Mouse (Mus musculus) gastrocnemius, adult 18-20 months (tissue): ENCODE measurements around the gene Myadml2. TPM values are rescaled to one million over a fixed set of nuclear protein-coding genes. Genes with fewer than 3 reads are reported as not detected.

Source experiments
- DNase-seq: peaks from one replicate; pipeline ENCODE4 v3.0.0; 2021; ENCODE audit warnings: low spot score
- total RNA-seq, 2 experiments: library from RNA; stranded (reverse); gene quantifications; 2 replicates each; pipeline ENCODE4 v1.2.3; 2021

Gene Myadml2
- total RNA-seq, 2 experiments from 2014 or later, result 124 to 137 TPM

DNA sequence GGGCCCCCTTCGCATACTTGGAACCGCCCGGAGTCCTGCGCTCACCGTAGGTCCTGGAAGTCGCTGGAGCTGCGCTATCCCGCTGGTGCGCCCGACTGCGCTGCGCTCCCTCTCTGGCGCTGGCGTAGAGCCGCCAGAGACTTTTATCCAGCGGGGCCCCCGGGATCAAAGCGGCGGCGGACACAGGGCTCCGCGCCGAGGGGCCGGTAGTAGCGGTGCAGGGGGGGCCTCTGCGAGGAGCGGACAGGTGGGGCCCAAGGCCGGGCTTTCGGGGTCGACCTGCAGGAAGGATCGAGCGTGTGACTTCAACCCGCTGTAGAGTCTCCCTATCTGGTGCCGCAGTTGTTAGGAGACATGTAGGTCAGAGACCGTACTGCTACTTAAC lies 13.1 kb upstream of the Myadml2 start, which contains the start of gene Notum:
Gene Notum (minus strand): TSS at position 100 of the 385 bp plus-strand sequence.
- no peak for DNase-seq

- DNase-seq, result no peak
These were observed 12.5 kb upstream of the Myadml2 start for GRCm38 (mm10) chr11:120660301-120661075.

GRCm38 (mm10) chr11:120659509-120660300 lies 11.7 kb upstream of the Myadml2 start:
- no peak for DNase-seq

GRCm38 (mm10) chr11:120658876-120659410 lies 11.0 kb upstream of the Myadml2 start:
- peak; percentile 81 for DNase-seq

DNA sequence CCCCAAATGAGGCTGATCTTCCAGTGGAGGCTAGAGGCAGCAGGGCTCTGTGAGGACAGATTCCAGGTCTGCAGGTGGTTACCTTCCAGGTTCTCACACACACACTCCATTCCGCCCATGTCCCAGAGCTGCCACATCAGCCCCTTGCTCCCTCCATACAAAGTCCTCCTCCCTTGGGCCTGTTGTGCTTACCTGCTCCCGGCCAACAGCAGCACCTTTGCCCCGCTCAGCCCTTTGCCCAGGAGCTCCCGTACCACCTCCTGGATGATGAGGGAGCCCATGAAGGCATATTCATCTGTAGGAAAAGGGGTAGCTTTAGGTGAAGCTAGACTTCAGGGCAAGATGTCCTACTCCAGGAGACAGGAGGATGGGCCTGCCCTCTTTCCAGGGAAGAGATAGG lies 9.3 kb upstream of the Myadml2 start:
- no peak for DNase-seq

DNA sequence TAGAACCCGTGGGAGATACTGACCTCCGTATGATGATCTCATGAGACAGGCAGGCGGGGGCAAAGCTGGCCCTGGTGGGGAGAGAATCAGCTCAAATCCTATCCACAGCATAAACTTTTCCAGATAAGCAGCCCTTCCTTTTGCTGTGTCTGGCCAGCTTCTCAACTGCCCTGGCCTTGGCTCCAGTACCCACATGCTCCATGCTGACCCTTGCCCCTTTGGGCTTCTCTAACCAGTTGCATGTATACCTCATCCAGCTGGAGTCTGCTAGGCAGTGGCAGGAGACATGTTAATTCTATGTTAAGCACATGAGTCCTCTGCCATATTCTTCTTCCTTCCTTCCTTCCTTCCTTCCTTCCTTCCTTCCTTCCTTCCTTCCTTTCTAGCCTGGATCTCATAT lies 6.8 kb upstream of the Myadml2 start:
- no peak for DNase-seq

DNA sequence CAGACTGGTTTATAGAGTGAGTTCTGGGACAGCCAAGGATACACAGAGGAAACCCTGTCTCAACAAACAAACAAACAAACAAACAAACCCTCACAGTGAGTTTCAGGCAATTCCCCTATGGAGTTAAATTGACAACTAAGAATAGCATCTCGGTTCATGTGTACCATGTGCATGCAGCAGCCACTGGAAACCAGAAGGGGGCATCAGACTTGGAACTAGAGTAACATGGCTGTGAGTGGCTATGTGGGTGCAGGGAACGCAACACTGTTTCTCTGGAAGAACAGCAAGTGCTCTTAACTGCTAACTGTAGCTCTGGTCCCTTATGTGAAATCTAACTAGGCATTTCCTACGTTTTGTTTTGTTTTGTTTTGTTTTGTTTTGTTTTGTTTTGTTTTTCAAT lies 3.9 kb upstream of the Myadml2 start:
- DNase-seq, result no peak

DNA sequence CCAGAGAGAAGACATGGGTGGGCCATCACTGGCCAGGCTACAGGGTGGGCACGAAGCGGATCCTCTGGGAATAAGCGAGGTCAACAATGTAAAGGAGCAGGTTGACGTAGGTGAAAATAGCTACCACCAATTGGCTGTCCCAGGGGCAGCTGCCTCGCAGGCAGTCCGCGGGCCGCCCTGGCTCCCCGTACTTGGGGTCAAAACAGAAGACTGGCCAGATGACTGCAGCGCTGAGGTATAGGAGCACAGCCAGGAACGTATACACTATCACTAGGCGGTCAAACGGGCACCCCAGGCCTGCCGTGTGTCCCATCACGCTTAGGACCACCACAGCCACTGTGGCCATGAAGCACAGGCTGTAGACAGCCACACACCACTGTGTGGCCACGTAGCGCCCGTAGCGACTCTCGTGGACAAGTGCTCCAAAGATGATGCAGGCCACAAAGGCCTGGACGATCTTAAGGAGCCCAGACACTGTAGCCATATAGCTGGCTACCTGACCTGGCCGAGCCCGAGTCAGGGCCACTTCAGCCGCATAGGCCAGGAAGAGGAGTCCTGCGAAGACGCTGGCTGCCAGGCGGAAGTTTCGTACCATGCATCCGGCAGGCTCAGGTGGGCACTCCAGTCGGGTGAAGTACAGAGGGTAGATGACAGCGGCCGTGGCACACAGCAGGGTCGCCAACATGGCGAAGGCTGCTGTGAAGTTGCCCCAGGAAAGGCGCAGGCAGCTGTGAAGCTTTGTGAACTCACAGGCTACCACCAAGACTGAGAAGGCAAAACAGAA lies 719 bp downstream of the Myadml2 start:
- DNase-seq, result no peak

DNA sequence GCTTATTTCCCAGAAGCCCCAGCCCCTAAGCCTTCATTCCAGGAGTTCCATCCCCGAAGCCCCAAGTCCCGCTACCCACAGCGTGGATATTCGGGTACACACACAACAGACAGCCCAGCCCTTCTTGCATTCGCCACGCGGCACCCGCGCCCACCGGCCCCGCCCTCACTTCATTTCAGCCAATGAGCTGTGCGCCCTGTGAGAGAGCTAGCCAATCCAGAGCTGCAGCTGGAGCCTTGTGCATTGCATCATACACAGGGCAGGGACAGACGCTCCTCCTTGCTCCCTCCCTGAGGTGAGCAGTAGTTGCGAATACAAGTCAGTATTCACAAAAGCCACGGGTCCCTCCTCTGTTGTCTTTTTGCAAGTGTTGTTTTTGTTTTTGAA lies 4.4 kb downstream of the Myadml2 start, which contains the start of gene Pycr1:
Gene Pycr1 (minus strand): TSS at position 169 of the 387 bp plus-strand sequence.
- DNase-seq, result peak; percentile 96

GRCm38 (mm10) chr11:120642939-120643600 lies 4.9 kb downstream of the Myadml2 start:
- no peak for DNase-seq

GRCm38 (mm10) chr11:120641869-120642268 lies 6.1 kb downstream of the Myadml2 start:
- no peak for DNase-seq

DNA sequence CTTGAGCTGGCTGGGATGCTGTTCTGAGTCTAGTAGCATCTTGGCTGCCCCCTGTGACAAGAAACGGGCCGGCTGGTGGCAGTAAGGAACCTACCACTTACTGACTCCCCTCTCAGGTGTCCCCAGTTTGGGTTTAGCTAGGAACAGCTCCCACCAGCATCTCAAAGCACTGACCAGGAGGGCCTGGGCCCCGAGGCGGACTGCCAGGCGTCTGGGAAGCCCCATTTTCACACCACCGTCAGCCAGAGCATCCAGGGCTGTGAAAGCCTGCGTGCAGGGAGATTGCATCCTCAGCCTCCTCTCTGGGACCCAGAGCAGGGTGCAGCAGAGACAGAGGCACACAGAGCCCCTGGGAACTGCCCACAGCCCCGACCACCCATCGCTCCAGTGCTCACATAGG lies 6.7 kb downstream of the Myadml2 start:
- no peak for DNase-seq

DNA sequence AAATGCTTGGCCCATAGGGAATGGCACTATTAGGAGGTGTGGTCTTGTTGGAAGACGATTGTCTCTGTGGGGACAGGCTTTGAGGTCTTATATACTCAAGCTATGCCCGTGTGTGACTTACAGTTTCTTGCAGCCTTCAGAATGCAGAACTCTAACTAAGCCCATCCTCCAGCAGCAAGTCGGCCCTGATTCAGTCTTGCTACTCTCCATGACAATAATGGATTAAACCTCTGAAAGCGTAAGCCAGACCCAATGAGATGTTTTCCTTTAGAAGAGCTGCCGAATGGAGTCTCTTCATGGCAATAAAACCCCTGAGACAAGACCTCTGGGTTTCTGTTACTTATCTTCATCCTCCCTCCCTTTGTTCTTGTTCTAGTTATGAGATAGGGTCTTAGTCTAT lies 13.1 kb downstream of the Myadml2 start:
- DNase-seq, result no peak

DNA sequence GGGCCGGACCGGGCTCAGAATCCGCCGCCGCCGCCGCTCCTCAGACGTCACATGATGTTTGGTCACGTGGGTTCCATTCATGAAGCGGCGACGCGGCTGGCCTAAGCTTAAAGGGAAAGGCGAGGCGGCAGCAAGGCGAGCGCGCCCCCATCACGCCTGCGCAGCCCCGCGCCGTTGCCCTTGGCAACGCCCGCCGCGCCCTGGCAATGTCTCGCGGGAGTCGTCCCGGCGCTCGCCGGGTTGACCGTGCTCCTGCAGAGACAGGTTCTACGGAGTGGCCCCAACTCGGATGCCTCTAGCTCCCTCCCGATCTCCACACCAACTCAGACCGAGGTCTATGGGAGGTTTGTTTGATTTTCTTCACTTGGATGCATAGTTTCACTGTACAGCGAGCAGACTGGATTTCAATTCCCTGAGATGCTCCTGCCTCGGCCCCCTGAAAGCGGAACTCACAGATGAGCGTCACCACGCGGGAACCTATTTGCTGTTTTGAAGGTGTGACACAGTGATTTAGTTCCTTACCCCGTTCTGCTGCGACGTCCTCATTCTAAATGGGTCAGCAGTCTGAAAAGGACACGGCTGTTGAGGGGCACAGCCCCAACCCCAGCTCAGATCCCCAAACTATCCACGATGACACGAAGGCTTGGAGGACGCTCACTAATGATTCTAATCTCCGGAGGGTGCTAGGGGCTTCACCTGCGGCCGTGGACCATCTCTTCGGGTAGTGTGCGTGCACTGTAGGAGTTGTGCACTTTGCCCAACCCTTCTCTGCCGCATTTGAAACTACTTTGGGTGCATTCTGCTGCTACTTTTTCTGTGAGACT lies 14.2 kb downstream of the Myadml2 start, which contains the start of gene Mafg:
Gene Mafg (minus strand): TSS at position 81 of the 824 bp plus-strand sequence.
- DNase-seq, result peak; percentile 92

DNA sequence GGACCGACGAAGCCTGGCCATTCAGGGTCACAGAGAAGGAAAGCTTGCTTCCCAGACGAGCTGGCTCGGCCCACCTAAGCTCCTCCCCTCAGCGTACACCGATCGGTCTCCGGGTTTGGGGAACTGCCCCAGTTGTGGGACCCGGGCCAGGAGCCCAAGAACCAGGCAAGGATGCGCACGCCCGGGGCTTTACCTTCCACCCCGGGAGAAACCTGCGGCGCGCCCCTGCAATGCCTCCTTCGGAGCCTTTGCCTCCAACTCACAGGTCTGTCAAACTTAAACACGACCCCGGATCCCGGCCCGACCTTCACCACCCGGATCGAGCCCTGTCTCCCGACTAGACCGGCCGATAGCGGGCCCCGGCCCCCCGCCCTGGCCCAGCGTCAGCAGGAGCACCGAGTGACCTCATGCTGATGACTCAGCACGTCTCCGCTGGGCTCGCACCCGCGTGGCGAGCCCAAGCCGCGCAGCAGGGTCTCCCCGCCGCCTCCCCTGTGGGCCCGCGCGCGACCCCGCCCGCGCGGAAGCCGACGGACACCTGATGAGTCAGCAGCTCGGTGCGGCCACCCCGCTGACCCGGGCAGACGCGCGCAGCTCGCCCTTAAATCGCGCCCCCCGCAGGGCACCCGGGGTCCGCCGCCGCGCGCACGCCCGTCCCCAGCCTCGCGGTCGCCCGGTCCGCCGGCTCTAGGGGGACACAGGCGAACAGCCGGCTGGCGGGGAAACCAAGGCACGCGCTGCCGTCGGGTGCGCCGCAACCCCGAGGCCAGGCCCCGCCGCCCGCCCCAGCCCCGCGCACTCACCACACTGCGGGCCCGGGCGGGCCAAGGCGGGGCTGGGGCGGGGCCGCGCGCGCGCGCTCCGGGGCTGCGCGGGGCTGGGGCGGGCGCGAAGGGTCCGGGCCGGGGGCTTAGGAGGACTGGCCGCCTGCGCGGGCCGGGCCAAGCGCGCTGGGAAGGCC lies 15.1 kb downstream of the Myadml2 start:
- peak; percentile 79 for DNase-seq

DNA sequence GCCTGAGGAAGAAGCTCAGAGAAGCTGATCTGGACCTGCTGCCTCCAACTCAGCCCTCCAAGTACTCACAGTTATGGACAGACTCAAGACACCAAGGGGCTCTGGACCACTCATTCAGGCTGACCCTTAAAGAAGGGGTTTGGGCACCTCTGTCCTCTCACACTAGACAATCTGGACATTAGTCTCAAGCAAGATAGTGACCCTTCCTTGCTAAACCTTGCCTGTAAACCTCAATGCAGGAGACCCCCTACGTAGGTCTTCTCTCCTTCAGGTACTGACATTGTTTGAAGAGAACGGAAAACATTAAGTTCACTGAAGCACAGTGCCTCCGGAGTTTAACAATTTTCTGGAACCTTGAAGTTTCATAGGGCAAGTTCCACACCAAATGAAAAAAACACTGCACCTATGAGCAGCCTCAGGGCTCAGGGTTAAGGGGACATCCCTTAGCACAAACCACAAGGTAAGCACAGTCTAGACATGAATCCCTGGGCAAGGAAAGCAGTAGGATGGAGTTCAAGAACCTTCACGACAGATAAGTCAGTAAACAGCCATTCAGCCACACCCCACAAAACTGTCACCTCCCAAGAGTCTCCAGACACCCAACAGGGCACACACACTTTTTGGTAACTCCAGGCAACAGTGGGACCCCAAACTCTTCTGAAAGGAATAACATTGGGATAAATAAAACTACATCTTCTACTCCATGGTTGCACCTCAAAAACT lies 16.1 kb downstream of the Myadml2 start:
- no peak for DNase-seq

GRCm38 (mm10) chr11:120630881-120631725 lies 16.9 kb downstream of the Myadml2 start:
- DNase-seq, result no peak
